Mouse (Mus musculus) neural tube, embryonic 14.5 days (tissue): ENCODE measurements around the gene Ext2. TPM values are rescaled to one million over a fixed set of nuclear protein-coding genes. Genes with fewer than 3 reads are reported as not detected.

Experiments
- ATAC-seq: fragments of 200-750 bp; cut with Nextera tagmentation; 2 replicates; pipeline ENCODE4 v1.8.0; 2017; ENCODE audit warnings: low read depth, mild to moderate bottlenecking, moderate TSS enrichment, moderate library complexity
- H3K27ac ChIP-seq: fragments of 300-500 bp; sonication (generic); 2 replicates; pipeline ENCODE4 v1.5.1; 2014; ENCODE audit warnings: low read depth, mild to moderate bottlenecking, control low read depth, low read length, moderate library complexity, mixed read lengths
- H3K27me3 ChIP-seq: fragments of 300-500 bp; sonication (generic); 2 replicates; pipeline ENCODE4 v1.6.1; 2014; ENCODE audit warnings: low read length; ENCODE audit not compliant: control insufficient read depth, insufficient read depth
- H3K36me3 ChIP-seq: fragments of 300-500 bp; sonication (generic); 2 replicates; pipeline ENCODE4 v1.6.1; 2014; ENCODE audit warnings: low read length, mixed read lengths; ENCODE audit not compliant: control insufficient read depth, insufficient read depth
- H3K4me1 ChIP-seq: fragments of 300-500 bp; sonication (generic); 2 replicates; pipeline ENCODE4 v1.6.1; 2014; ENCODE audit warnings: low read length; ENCODE audit not compliant: control insufficient read depth, insufficient read depth
- H3K4me2 ChIP-seq: fragments of 300-500 bp; sonication (generic); 2 replicates; pipeline ENCODE4 v1.6.1; 2014; ENCODE audit warnings: mild to moderate bottlenecking, low read depth, low read length, control low read depth
- H3K4me3 ChIP-seq: fragments of 300-500 bp; sonication (generic); 2 replicates; pipeline ENCODE4 v1.5.1; 2014; ENCODE audit warnings: low read depth, low read length, control low read depth, mixed read lengths
- H3K9ac ChIP-seq: fragments of 300-500 bp; sonication (generic); replicated peaks from 2 replicates; pipeline ENCODE4 v1.6.1; 2014; ENCODE audit warnings: low read depth, mild to moderate bottlenecking, control low read depth, low read length, mixed read lengths
- H3K9me3 ChIP-seq: fragments of 300-500 bp; sonication (generic); 2 replicates; pipeline ENCODE4 v1.6.1; 2016; ENCODE audit warnings: low read length; ENCODE audit not compliant: control insufficient read depth
- WGBS: fragments of 180-500 bp; shearing (Covaris S2); extraction: QIAGEN DNeasy Blood & Tissue Kit; methylation state at CpG from one replicate; pipeline ENCODE4 v1.1.7; 2014; 5-methylcytosine and 5-hydroxymethylcytosine counted together
- polyA plus RNA-seq: library from polyadenylated mRNA; unstranded; fragments of >200 nt; fragmentation: Nextera tagmentation; extraction: Ambion mirVana; gene quantifications from 2 replicates; pipeline ENCODE4 v1.2.1, GENCODE M21; 2014

Gene Ext2
- polyA plus RNA-seq, 1 experiment from 2014 or later, result 64.9 TPM

- H3K27me3 ChIP-seq, result no peaks in the 10 kb centered on the region
- WGBS, result 73% methylated on average over 19 of the region's 19 CpGs
- no peaks in the 10 kb centered on the region for H3K4me1 ChIP-seq
- ATAC-seq, result no peak
- no peak overlapping the region for H3K4me2 ChIP-seq
- no peaks in the 10 kb centered on the region for H3K9me3 ChIP-seq
- H3K27ac ChIP-seq, result no peak overlapping the region
- no peaks in the 10 kb centered on the region for H3K36me3 ChIP-seq
- H3K9ac ChIP-seq, result no peak overlapping the region
- H3K4me3 ChIP-seq, result no peak overlapping the region
Measured at GRCm38 (mm10) chr2:93702936-93703926, 119.1 kb downstream of the Ext2 start.

GRCm38 (mm10) chr2:93699346-93699745, 123.0 kb downstream of the Ext2 start:
- Histone ChIP-seq H3K4me1 (no peaks in the 10 kb centered on the region), H3K9ac (no peak overlapping the region), H3K4me2 (no peak overlapping the region), H3K27ac (no peak overlapping the region), H3K9me3 (no peaks in the 10 kb centered on the region), H3K4me3 (no peak overlapping the region), H3K36me3 (no peaks in the 10 kb centered on the region; the same call in 1 of the 2 replicates), H3K27me3 (no peaks in the 10 kb centered on the region)
- 88% methylated on average over 2 of the region's 2 CpGs for WGBS
- no peak for ATAC-seq

GRCm38 (mm10) chr2:93696181-93696641, 126.2 kb downstream of the Ext2 start:
- Histone ChIP-seq H3K27ac (no peak overlapping the region), H3K27me3 (no peaks in the 10 kb centered on the region), H3K4me2 (no peak overlapping the region), H3K9ac (no peak overlapping the region), H3K4me3 (no peak overlapping the region), H3K36me3 (no peaks in the 10 kb centered on the region; the same call in 1 of the 2 replicates), H3K9me3 (no peaks in the 10 kb centered on the region), H3K4me1 (no peaks in the 10 kb centered on the region)
- ATAC-seq, result no peak
- WGBS, result 61% methylated on average over 10 of the region's 10 CpGs

DNA sequence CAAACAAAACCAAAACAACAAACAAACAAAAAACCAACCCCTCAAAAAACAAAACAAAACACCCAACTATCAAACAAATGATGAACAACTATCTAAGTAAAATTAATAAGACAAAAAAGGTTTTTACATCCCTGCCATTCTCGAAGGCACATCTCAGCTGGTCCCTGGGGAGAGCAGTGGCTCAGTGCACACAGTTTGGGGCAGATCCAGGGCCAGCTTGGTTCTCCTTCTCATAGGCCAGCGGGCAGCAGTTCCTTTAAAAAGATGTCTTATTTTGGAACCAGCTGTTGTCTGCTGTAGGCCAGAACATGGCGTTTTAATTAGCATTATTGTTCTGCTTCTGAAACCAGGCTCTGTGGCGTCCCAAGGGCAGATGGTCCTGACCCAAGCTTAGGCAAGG, 129.3 kb downstream of the Ext2 start:
- 49% methylated on average over 4 of the region's 4 CpGs for whole genome bisulfite sequencing
- H3K4me1 ChIP-seq, result no peaks in the 10 kb centered on the region
- H3K27ac ChIP-seq, result no peak overlapping the region
- no peaks in the 10 kb centered on the region for H3K27me3 ChIP-seq
- H3K4me3 ChIP-seq, result no peak overlapping the region
- no peak for ATAC-seq
- no peak overlapping the region for H3K4me2 ChIP-seq
- H3K36me3 ChIP-seq, result no peaks in the 10 kb centered on the region; the same call in 1 of the 2 replicates
- no peak overlapping the region for H3K9ac ChIP-seq
- no peaks in the 10 kb centered on the region for H3K9me3 ChIP-seq

DNA sequence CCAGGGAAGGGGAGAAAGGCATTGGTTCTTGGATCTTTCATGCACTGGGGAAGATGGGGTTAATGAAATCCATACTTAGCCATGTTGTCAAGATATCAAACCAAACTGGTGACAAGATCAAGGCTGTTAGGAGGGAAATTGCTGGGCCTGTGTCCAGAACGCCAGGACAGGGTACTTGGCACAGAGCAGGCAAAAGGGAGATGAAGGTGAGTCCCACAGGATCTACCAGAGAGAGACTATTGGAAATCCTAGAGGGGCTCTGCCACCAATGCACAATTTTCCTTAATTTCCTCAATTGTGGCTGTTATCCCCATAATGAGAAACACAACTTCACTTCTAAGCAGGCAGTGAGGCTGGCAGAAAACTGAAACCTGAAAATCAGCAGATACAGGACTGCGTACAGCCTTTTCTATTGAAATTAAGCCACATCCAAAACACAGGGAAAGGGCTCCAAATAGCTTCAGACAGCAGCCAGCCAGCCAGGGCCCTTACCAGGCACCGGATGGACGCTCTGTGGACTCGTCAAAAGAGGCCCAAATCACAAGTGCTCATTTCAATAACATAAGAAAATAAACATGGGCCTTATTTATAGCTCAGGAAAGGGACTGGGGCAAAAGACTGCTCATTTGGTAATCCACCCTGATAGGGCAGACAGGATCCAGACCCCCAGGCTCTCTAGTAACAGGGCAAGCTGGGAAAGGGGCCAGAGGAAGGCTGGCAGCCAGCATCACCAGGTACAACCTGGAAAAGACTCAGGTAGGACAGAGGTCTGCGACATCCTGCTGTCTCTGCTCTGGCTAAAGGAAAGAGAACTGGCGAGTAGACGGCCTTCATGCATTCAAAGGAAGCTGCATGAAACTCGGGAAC, 132.1 kb downstream of the Ext2 start:
- ATAC-seq, result no peak
- Histone ChIP-seq H3K4me1 (no peaks in the 10 kb centered on the region), H3K4me2 (no peak overlapping the region), H3K9ac (no peak overlapping the region), H3K27me3 (no peaks in the 10 kb centered on the region), H3K27ac (no peak overlapping the region), H3K36me3 (no peaks in the 10 kb centered on the region), H3K9me3 (no peaks in the 10 kb centered on the region), H3K4me3 (no peak overlapping the region)
- 81% methylated on average over 9 of the region's 9 CpGs for WGBS

DNA sequence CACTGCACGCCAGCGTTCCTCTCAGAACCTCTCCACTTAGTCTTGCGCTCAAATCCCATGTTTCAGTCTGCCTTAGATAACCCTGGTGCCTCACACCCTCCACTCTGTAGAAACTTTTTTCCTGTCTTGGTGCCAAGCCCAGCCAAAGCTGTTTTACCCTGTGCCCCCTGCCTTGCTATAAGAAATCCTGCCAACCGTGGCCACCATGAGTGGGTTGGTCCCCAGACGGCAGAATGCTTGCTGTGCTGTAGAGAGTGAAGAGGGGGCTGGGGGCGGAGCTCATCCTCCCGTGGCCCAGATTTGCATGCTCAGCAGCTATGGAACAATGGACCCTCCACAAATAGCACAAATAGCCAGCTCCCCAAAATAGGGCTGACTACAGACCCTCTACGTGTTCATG, 138.7 kb downstream of the Ext2 start:
- no peak overlapping the region for H3K27ac ChIP-seq
- no peak overlapping the region for H3K4me3 ChIP-seq
- WGBS, result 67% methylated on average over 8 of the region's 8 CpGs
- ATAC-seq, result no peak
- H3K4me2 ChIP-seq, result no peak overlapping the region
- no peaks in the 10 kb centered on the region for H3K4me1 ChIP-seq
- H3K36me3 ChIP-seq, result no peaks in the 10 kb centered on the region
- no peak overlapping the region for H3K9ac ChIP-seq
- H3K9me3 ChIP-seq, result no peaks in the 10 kb centered on the region
- no peaks in the 10 kb centered on the region for H3K27me3 ChIP-seq

- H3K27ac ChIP-seq, result no peak overlapping the region
- no peaks in the 10 kb centered on the region for H3K36me3 ChIP-seq
- no peak overlapping the region for H3K4me3 ChIP-seq
- no peak for ATAC-seq
- 89% methylated on average over 7 of the region's 7 CpGs for WGBS
- no peaks in the 10 kb centered on the region for H3K9me3 ChIP-seq
- H3K4me2 ChIP-seq, result no peak overlapping the region
- H3K27me3 ChIP-seq, result no peaks in the 10 kb centered on the region
- no peaks in the 10 kb centered on the region for H3K4me1 ChIP-seq
- H3K9ac ChIP-seq, result no peak overlapping the region
Measured at GRCm38 (mm10) chr2:93682601-93683202, 139.7 kb downstream of the Ext2 start.

GRCm38 (mm10) chr2:93681321-93681720, 141.0 kb downstream of the Ext2 start:
- no peaks in the 10 kb centered on the region for H3K27me3 ChIP-seq
- H3K36me3 ChIP-seq, result no peaks in the 10 kb centered on the region
- no peak for ATAC-seq
- no peak overlapping the region for H3K9ac ChIP-seq
- no peak overlapping the region for H3K4me2 ChIP-seq
- no peak overlapping the region for H3K27ac ChIP-seq
- no peaks in the 10 kb centered on the region for H3K4me1 ChIP-seq
- H3K9me3 ChIP-seq, result no peaks in the 10 kb centered on the region
- H3K4me3 ChIP-seq, result no peak overlapping the region
- WGBS, result 67% methylated on average over 5 of the region's 5 CpGs
